Mouse (Mus musculus) myocyte (in vitro differentiated cells): ENCODE data around the gene Otop2.

ENCODE experiments used
- POLR2A ChIP-seq: IDR thresholded peaks from one replicate; pipeline ENCODE4 v1.6.1; 2011; ENCODE audit warnings: low read depth, mild to moderate bottlenecking, control low read depth, moderate library complexity; ENCODE audit not compliant: insufficient read length
- POLR2AphosphoS2 ChIP-seq: IDR thresholded peaks from one replicate; pipeline ENCODE4 v1.6.1; 2011; ENCODE audit warnings: low read depth, control low read depth; ENCODE audit not compliant: insufficient read length

- TF ChIP-seq POLR2A: no peak
- TF ChIP-seq POLR2AphosphoS2: no peak
These were observed 11.5 kb downstream of the Otop2 start for GRCm38 (mm10) chr11:115318245-115319027.
